Mouse (Mus musculus) hindbrain, embryonic 13.5 days (tissue): Measurements from ENCODE around the gene Slc12a8. TPM values are rescaled to one million over a fixed set of nuclear protein-coding genes. Genes with fewer than 3 reads are reported as not detected.

Source experiments
- ATAC-seq: fragments of 200-750 bp; cut with Nextera tagmentation; 2 replicates; pipeline ENCODE4 v1.8.0; 2017; ENCODE audit warnings: moderate TSS enrichment; ENCODE audit not compliant: low FRiP score
- H3K27ac ChIP-seq: fragments of 300-500 bp; sonication (generic); 2 replicates; pipeline ENCODE4 v1.5.1; 2015; ENCODE audit warnings: inconsistent platforms, mild to moderate bottlenecking, moderate library complexity
- H3K27me3 ChIP-seq: fragments of 300-500 bp; sonication (generic); 2 replicates; pipeline ENCODE4 v1.6.1; 2015; ENCODE audit warnings: mild to moderate bottlenecking, inconsistent platforms
- H3K36me3 ChIP-seq: fragments of 300-500 bp; sonication (generic); 2 replicates; pipeline ENCODE4 v1.6.1; 2015; ENCODE audit warnings: mild to moderate bottlenecking, inconsistent platforms
- H3K4me1 ChIP-seq: fragments of 300-500 bp; sonication (generic); replicated peaks from 2 replicates; pipeline ENCODE4 v1.6.1; 2015; ENCODE audit warnings: inconsistent platforms
- H3K4me2 ChIP-seq: fragments of 300-500 bp; sonication (generic); 2 replicates; pipeline ENCODE4 v1.6.1; 2015; ENCODE audit warnings: inconsistent platforms, mild to moderate bottlenecking, moderate library complexity
- H3K4me3 ChIP-seq: fragments of 300-500 bp; sonication (generic); 2 replicates; pipeline ENCODE4 v1.5.1; 2015; ENCODE audit warnings: mild to moderate bottlenecking, inconsistent platforms
- H3K9ac ChIP-seq: fragments of 300-500 bp; sonication (generic); 2 replicates; pipeline ENCODE4 v1.6.1; 2015; ENCODE audit warnings: mild to moderate bottlenecking, inconsistent platforms
- H3K9me3 ChIP-seq: fragments of 300-500 bp; sonication (generic); 2 replicates; pipeline ENCODE4 v1.6.1; 2016; ENCODE audit warnings: inconsistent platforms
- WGBS: fragments of 180-500 bp; shearing (Covaris S2); methylation state at CpG from one replicate; pipeline ENCODE4 v1.1.7; 2015; 5-methylcytosine and 5-hydroxymethylcytosine counted together
- polyA plus RNA-seq: library from polyadenylated mRNA; unstranded; fragments of >200 nt; fragmentation: Nextera tagmentation; extraction: Ambion mirVana; gene quantifications from 2 replicates; pipeline ENCODE4 v1.2.1, GENCODE M21; 2015

Gene Slc12a8
- polyA plus RNA-seq, 1 experiment from 2014 or later = 0.62 TPM

DNA sequence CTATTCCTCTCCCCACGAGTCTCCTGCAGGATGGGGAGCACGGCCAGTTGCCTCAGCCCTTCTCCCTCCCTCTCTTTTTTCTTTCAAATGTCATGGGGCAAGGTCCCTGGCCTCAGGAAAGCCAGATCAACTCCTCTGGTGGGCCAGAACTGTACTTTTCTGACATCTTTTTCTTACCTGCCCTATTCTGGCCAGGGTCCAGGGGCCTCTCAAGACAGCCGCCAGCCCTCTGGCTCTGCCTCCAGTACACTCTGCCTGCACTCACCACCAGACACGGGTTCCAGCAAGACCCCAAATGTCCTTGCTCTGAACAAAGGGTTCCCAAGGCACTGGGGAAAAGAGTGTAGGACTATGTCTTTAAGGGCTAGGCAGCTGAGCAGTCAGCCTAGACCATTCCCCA lies 499 bp downstream of the Slc12a8 start:
- Histone ChIP-seq H3K27me3 (no peaks in the 10 kb centered on the region), H3K4me2 (peak overlapping the region; percentile 80), H3K9ac (peak overlapping the region; percentile 67), H3K9me3 (no peaks in the 10 kb centered on the region), H3K36me3 (no peaks in the 10 kb centered on the region), H3K4me1 (peaks cover 14% of the 10 kb centered on the region), H3K27ac (no peak overlapping the region), H3K4me3 (peak overlapping the region; percentile 36)
- WGBS = 31% methylated on average over 4 of the region's 4 CpGs
- no peak for ATAC-seq

DNA sequence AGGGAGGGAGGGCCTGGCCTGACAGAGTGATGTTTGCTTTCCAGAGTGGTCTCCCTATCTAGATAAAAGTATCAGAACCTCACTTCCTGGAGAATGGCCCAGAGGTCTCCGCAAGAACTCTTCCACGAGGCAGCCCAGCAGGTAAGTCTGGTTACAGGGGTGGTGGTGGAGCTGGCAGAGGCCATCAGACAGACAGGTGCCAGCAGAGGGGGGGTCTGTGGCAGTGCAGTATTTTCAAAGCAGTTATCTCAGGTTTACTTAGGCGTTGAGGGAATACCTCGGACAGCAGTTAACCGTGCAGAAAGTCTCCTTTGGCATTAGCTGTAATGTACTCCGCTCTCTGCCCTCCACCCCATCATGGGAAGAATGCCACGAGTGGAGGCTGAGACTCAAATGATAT lies 1.1 kb downstream of the Slc12a8 start:
- ATAC-seq = no peak
- WGBS = 75% methylated on average over 7 of the region's 7 CpGs

DNA sequence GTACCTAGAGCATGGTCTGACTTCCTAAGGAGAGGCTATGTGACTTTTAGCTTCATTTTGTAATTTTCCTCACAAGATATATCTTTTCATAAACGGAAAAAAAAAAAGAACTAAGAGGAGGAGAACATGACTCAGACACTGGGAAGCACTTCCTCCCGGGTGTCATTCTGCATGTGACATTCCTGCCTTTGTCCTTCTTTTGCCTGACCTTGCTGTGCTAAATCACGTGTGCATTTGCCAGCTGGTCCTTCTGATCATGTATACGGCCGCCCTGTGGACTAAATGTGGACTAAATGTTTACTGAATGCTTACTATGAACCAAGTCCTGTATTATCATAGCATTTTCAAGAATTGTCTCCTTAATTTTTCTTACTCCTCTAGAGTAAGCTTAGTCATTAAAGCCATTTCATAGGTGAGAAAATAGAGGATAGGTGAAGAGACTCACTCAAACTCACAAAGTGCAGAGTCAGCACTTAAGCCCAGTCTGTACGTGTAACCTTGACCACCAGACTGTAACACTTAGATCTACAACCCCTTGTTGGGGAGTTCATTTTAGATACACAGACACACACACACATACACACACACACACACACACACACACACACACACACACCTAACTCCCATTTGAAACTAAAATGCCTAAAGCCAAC lies 2.9 kb downstream of the Slc12a8 start:
- H3K4me2 ChIP-seq = no peak overlapping the region
- H3K4me1 ChIP-seq = peaks cover 14% of the 10 kb centered on the region
- no peak for ATAC-seq
- no peak overlapping the region for H3K27ac ChIP-seq
- no peak overlapping the region for H3K4me3 ChIP-seq
- H3K36me3 ChIP-seq = no peaks in the 10 kb centered on the region
- H3K9ac ChIP-seq = no peak overlapping the region
- WGBS = 71% methylated on average over 6 of the region's 6 CpGs
- H3K9me3 ChIP-seq = no peaks in the 10 kb centered on the region
- no peaks in the 10 kb centered on the region for H3K27me3 ChIP-seq

More for the DNA sequence above, 1.1 kb downstream of the Slc12a8 start:
- Histone ChIP-seq H3K9ac (no peak overlapping the region), H3K9me3 (no peaks in the 10 kb centered on the region), H3K4me3 (no peak overlapping the region), H3K36me3 (no peaks in the 10 kb centered on the region), H3K27ac (no peak overlapping the region), H3K4me1 (peaks cover 14% of the 10 kb centered on the region), H3K4me2 (no peak overlapping the region), H3K27me3 (no peaks in the 10 kb centered on the region)

DNA sequence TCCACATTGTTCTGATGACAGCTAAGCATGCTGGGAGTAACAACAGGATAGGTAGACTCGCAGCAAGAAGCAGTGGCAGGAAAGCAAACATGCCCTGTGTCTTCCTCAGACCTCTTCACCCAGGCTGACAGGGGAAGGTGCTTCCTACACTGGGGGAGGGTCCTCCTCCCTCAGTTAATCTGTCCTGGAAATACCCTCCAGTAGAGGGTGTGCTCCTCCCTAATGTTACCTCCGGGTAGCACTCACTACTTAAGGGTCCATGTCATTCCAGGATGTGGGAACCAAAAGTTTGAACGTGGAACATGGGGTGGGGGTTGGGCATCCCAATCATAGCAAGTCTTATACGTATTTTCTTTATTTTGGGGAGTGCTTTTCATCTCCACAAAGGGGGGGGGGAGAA lies 5.4 kb downstream of the Slc12a8 start:
- no peak overlapping the region for H3K4me3 ChIP-seq
- 56% methylated on average over 4 of the region's 4 CpGs for WGBS
- H3K4me1 ChIP-seq = peaks cover 2% of the 10 kb centered on the region
- no peaks in the 10 kb centered on the region for H3K9me3 ChIP-seq
- H3K4me2 ChIP-seq = no peak overlapping the region
- H3K27ac ChIP-seq = no peak overlapping the region
- no peak overlapping the region for H3K9ac ChIP-seq
- ATAC-seq = no peak
- no peaks in the 10 kb centered on the region for H3K27me3 ChIP-seq
- no peaks in the 10 kb centered on the region for H3K36me3 ChIP-seq

DNA sequence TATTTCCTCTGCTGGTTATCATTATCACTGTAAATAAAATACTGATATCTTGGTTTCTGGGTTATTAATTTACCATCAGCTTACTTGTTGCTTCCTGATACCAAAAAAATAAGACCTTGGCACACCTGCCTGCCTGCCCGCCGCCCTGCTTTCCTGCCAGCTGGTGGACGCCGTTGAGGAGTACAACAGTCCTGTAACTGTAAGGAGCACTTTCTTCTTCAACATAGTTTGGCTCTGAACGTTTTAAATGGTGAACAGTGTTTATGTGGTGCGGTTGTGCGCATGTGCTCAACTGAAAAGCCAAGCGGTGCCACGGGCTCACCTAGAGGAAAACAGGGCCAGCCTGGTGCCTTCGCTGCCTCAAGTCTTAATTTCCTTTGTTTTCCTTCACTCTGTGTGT lies 6.4 kb downstream of the Slc12a8 start:
- Histone ChIP-seq H3K4me2 (no peak overlapping the region), H3K4me1 (no peaks in the 10 kb centered on the region; the same call in 1 of the 2 replicates), H3K27me3 (no peaks in the 10 kb centered on the region), H3K27ac (no peak overlapping the region), H3K9ac (no peak overlapping the region), H3K9me3 (peaks cover 3% of the 10 kb centered on the region; the same call in 1 of the 2 replicates), H3K4me3 (no peak overlapping the region), H3K36me3 (no peaks in the 10 kb centered on the region)
- ATAC-seq = no peak
- WGBS = 63% methylated on average over 10 of the region's 10 CpGs

DNA sequence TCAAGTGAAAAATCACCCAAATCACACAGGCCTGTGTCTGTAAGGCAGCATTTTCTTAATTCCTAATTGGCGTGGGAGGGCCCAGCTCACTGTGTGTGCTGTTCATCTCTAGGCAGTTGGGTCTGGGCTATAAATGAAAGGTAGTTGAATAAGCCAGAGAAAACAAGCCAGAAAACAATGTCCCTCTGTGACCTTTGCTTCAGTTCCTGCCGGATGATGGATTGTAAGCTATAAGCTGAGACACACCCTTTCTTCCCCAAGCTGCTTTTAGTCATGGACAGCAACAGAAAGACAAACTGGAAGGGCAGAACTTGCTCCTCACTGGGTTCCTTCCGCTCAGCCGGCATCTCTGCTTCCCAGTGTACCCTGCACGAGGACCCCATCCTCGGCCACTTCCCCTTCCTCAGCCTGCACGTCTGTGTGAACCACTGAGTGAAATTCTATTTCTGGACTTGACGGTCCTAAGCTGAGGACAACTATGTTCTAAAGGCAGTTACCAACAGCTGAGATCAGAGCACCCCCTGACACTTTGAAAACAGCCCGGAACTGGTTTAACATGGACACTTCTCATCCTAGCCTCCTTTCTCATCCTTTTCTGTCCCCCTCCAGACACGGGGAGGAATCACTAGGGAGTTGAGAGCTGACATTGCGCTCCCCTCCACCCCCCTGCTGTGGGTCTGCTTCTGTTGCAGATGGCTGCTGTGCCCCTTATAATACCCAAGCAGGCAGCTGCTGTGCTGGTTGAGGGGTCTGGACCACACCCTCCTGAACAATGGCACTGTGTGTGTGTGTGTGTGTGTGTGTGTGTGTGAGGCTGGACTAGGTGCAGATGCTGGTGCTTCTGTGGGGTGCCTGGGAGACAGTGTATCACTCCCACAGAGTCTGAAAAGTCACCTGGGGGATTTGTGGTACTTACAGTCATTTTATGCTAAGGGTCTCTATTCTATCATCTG lies 12.7 kb downstream of the Slc12a8 start:
- Histone ChIP-seq H3K27ac (peak overlapping the region; percentile 40; the same call in 1 of the 2 replicates), H3K36me3 (no peaks in the 10 kb centered on the region), H3K27me3 (no peaks in the 10 kb centered on the region), H3K4me1 (peaks cover 14% of the 10 kb centered on the region), H3K4me3 (no peak overlapping the region), H3K9me3 (peaks cover 3% of the 10 kb centered on the region; the same call in 1 of the 2 replicates), H3K4me2 (no peak overlapping the region), H3K9ac (no peak overlapping the region)
- 32% methylated on average over 11 of the region's 11 CpGs for WGBS
- ATAC-seq = 0 out of 2 replicates have a peak, but pooled peaks have one; percentile 57

DNA sequence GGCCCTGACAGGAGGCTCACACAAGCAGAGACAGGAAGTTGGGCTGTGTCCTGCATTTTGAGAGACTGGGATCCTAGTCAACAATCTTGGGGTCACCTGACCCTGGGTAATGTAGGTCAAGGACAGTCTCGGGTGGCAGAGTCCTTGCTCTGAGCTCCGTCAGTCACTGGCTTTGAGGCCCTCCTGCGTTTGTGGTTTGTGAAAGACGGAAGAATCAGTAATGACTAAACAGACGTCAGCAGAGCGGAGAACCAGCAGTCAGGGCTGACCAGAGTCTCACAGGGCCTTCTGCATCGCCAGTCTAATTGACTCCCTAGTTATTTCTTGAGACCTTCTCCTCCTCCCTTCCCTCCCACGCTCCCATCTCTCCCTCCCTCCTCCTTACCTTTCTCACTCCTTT lies 14.1 kb downstream of the Slc12a8 start:
- WGBS = 76% methylated on average over 8 of the region's 8 CpGs
- ATAC-seq = no peak
- no peaks in the 10 kb centered on the region for H3K36me3 ChIP-seq

DNA sequence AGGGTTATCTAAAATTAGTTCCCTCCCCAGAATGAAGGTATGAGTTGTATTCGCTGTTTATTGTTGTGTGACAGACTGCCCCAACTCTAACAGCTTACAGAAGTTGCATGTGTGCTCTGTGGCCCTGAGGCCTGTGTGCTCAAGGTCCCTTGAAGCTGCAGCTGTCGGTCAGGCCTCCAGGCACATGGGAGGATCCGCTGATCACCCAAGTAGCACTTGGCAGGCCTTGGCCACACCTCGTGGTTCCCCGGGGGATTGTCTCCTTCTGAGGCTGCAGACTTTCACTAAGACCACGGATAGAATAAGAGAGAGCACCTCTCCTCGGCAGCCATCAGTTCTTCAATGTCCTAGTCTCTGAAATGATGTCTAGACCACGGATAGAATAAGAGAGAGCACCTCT lies 19.3 kb downstream of the Slc12a8 start:
- Histone ChIP-seq H3K9ac (no peak overlapping the region), H3K27me3 (no peaks in the 10 kb centered on the region), H3K36me3 (no peaks in the 10 kb centered on the region), H3K4me3 (no peak overlapping the region), H3K4me2 (no peak overlapping the region), H3K4me1 (peaks cover 8% of the 10 kb centered on the region), H3K27ac (no peak overlapping the region), H3K9me3 (no peaks in the 10 kb centered on the region)
- WGBS = 89% methylated on average over 8 of the region's 8 CpGs
- no peak for ATAC-seq

More for the DNA sequence above, 14.1 kb downstream of the Slc12a8 start:
- peaks cover 3% of the 10 kb centered on the region; the same call in 1 of the 2 replicates for H3K9me3 ChIP-seq
- no peak overlapping the region for H3K4me3 ChIP-seq
- no peak overlapping the region for H3K4me2 ChIP-seq
- H3K27ac ChIP-seq = no peak overlapping the region
- peaks cover 14% of the 10 kb centered on the region for H3K4me1 ChIP-seq
- no peaks in the 10 kb centered on the region for H3K27me3 ChIP-seq
- H3K9ac ChIP-seq = no peak overlapping the region

DNA sequence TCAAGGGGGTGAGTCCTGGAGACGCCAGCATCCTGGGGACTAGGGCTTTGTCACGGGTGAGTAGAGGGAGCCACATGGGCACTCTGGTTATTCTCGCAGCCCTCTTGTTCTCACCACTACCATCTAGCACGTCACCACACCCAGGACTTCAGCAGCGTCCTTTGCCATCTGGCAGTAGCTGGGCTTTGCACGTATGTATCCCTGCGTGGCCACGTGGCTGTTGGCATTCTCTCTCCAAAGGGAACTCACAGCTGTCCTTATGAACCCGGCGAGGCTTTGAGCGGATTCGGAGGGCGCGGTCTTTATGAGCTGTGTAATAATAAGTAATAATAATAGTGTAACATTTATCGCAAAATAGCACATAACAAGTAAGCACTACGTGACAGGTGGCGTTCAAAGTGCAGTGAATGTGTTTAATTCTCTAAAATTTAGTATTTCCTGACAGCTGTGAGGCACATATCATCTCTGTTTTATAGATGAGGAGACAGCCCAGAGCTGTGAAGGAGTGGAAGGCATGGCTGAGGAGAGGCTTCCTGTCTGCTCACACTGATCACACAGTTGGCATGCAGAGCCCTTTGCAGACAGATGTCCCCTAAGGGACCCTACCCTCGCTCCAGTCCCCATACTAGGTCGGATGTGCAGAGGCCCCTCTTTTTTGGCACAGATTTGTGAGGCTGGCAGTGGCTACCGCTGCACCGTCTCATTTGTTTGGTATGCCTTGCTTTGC lies 20.5 kb downstream of the Slc12a8 start:
- 76% methylated on average over 21 of the region's 21 CpGs for WGBS
- H3K4me2 ChIP-seq = no peak overlapping the region
- ATAC-seq = no peak
- H3K9ac ChIP-seq = no peak overlapping the region
- H3K4me1 ChIP-seq = peaks cover 8% of the 10 kb centered on the region
- no peaks in the 10 kb centered on the region for H3K27me3 ChIP-seq
- no peak overlapping the region for H3K27ac ChIP-seq
- no peaks in the 10 kb centered on the region for H3K36me3 ChIP-seq
- no peaks in the 10 kb centered on the region for H3K9me3 ChIP-seq
- H3K4me3 ChIP-seq = no peak overlapping the region

DNA sequence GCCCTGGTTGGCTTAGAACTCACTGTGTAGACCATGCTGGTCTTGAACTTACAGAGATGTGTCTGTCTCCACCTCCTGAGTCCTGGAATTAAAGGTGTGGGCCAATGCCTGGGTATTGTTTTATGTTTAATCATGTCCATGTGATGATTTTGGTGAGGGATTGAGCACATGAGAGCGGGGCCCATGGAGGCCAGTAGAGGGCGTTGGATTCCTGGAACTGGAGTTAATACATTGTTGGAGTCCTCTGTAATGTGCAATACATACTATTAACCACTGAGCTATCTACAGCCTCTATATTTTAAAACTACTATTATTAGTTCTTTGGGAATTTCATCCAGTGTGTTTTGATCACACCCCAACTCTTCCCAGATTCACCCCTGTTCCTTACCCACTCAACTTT lies 27.2 kb downstream of the Slc12a8 start:
- no peak overlapping the region for H3K9ac ChIP-seq
- H3K9me3 ChIP-seq = no peaks in the 10 kb centered on the region
- no peak overlapping the region for H3K4me2 ChIP-seq
- no peak overlapping the region for H3K27ac ChIP-seq
- 89% methylated on average over 2 of the region's 2 CpGs for whole genome bisulfite sequencing
- H3K4me1 ChIP-seq = no peaks in the 10 kb centered on the region
- no peak for ATAC-seq
- no peaks in the 10 kb centered on the region for H3K36me3 ChIP-seq
- no peak overlapping the region for H3K4me3 ChIP-seq
- no peaks in the 10 kb centered on the region for H3K27me3 ChIP-seq

DNA sequence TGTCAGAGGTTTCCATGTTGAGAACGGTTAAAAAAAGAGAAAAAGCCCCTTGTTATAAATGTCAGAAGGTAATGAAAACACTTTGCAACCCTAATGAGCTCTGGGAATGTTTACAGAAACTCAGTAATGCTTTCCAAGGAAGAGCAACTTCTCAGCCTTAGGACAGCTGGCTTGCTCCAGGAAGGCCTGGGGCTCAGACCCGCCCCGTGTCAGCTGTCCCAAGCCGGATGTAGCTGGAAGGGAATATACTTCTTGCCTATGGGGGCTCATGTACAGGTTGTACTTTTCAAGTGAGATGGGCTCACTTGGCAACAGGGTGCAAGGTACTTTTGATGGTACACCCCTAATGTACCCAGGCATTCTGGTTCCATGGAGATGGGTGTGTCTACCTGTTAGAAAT lies 28.4 kb downstream of the Slc12a8 start:
- H3K27me3 ChIP-seq = no peaks in the 10 kb centered on the region
- H3K27ac ChIP-seq = no peak overlapping the region
- H3K4me3 ChIP-seq = no peak overlapping the region
- H3K9ac ChIP-seq = no peak overlapping the region
- no peak for ATAC-seq
- no peaks in the 10 kb centered on the region for H3K4me1 ChIP-seq
- H3K9me3 ChIP-seq = no peaks in the 10 kb centered on the region
- WGBS = 87% methylated on average over 4 of the region's 4 CpGs
- H3K4me2 ChIP-seq = no peak overlapping the region
- no peaks in the 10 kb centered on the region for H3K36me3 ChIP-seq

DNA sequence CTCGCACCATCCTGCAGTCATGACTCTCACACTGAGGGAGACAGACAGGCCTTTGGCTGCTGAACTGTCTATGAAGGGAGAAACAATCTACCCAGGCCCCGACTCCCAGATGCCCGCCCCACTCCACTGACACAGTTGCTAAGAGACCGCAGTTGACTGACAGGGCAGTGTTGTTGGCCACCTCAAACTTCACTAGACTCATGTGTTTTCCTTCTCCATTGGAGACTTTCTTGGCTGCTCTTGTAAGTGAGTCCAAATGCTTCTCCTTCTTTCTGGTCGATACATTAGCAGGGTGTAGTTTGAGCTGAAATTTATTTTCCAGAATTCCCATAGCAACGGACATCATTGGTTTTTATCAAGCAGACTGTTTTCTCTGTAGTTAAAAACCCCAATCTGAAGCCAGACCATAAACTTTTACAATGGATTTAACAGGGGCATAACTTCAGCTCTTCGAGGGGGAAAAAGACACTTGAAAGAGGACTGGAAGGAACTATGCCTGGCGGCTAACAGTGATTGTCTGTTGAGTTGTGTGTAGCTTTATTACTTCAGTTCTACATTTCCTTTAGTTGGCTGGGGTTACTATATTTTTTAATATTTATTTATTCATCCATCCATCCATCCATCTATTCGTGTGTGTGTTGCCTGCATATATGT lies 36.7 kb downstream of the Slc12a8 start:
- H3K27me3 ChIP-seq = no peaks in the 10 kb centered on the region
- H3K4me2 ChIP-seq = no peak overlapping the region
- WGBS = 66% methylated on average over 9 of the region's 9 CpGs
- H3K4me1 ChIP-seq = peaks cover 13% of the 10 kb centered on the region
- no peak overlapping the region for H3K4me3 ChIP-seq
- ATAC-seq = peak; percentile 63; the same call in 1 of the 2 replicates
- H3K27ac ChIP-seq = no peak overlapping the region
- no peaks in the 10 kb centered on the region for H3K36me3 ChIP-seq
- H3K9me3 ChIP-seq = no peaks in the 10 kb centered on the region
- no peak overlapping the region for H3K9ac ChIP-seq
